Mouse (Mus musculus) CH12.LX (cell line): ENCODE data around the gene Arhgef10l. TPM values are rescaled to one million over a fixed set of nuclear protein-coding genes. Genes with fewer than 3 reads are reported as not detected.

ENCODE experiments used
- DNase-seq: peaks from one replicate; pipeline ENCODE4 v3.0.0-alpha.2; 2013; ENCODE audit errors: extremely low read depth
- H3K27ac ChIP-seq: 2 replicates; pipeline ENCODE4 v1.5.1; 2012; ENCODE audit warnings: low read depth, mild to moderate bottlenecking, control low read depth, moderate library complexity; ENCODE audit not compliant: insufficient read depth
- H3K27me3 ChIP-seq: replicated peaks from 2 replicates; pipeline ENCODE3; 2012; ENCODE audit warnings: inconsistent platforms
- H3K36me3 ChIP-seq, 2 experiments: replicated peaks in 1 of 2; 2 replicates each; pipeline versions ENCODE3 to v1.6.1; 2012; ENCODE audit warnings: inconsistent platforms in 1 of 2, low read length in 1 of 2, mild to moderate bottlenecking in 1 of 2, mixed read lengths in 1 of 2, moderate library complexity in 1 of 2; ENCODE audit not compliant: control insufficient read depth in 1 of 2, insufficient read depth in 1 of 2
- H3K4me1 ChIP-seq, 2 experiments: 2 replicates each; pipeline ENCODE4 v1.6.1; 2012; ENCODE audit warnings: inconsistent platforms in 1 of 2, moderate library complexity in 1 of 2; ENCODE audit not compliant: insufficient read depth in 2 of 2, control insufficient read depth in 1 of 2
- H3K4me2 ChIP-seq: 2 replicates; pipeline ENCODE4 v1.6.1; 2012; ENCODE audit warnings: low read depth, mild to moderate bottlenecking, control low read depth; ENCODE audit not compliant: poor library complexity, insufficient read depth, severe bottlenecking
- H3K4me3 ChIP-seq, 3 experiments: fragments of 150-350 bp in 1 of 3; sonication (generic) in 1 of 3; replicated peaks in 1 of 3; 2 replicates each; pipeline versions ENCODE3 to v1.5.1; 2011 to 2012; ENCODE audit warnings: low read depth in 2 of 3, low read length in 2 of 3, mild to moderate bottlenecking in 2 of 3, moderate library complexity in 2 of 3, control low read depth in 1 of 3, improper control_type of control experiment in 1 of 3, inconsistent platforms in 1 of 3, mixed read lengths in 1 of 3; ENCODE audit not compliant: poor library complexity in 1 of 3
- H3K79me2 ChIP-seq: replicated peaks from 2 replicates; pipeline ENCODE4 v1.6.1; 2012; ENCODE audit warnings: mild to moderate bottlenecking, moderate library complexity; ENCODE audit not compliant: control insufficient read depth, poor library complexity, insufficient read depth, severe bottlenecking; ENCODE audit errors: extremely low read depth
- H3K9ac ChIP-seq: 2 replicates; pipeline ENCODE4 v1.6.1; 2012; ENCODE audit warnings: low read depth, mild to moderate bottlenecking, control low read depth, moderate library complexity; ENCODE audit not compliant: insufficient read depth
- H3K9me3 ChIP-seq: replicated peaks from 2 replicates; pipeline ENCODE3; 2012; ENCODE audit warnings: low read length, inconsistent platforms, mixed read lengths
- BHLHE40 ChIP-seq: IDR thresholded peaks from 2 replicates; pipeline ENCODE4 v1.6.1; 2011; ENCODE audit warnings: mild to moderate bottlenecking, low read depth, low read length, improper control_type of control experiment
- CHD1 ChIP-seq: IDR thresholded peaks from 2 replicates; pipeline ENCODE4 v1.6.1; 2012; ENCODE audit warnings: low read depth, low read length, improper control_type of control experiment, inconsistent platforms
- CHD2 ChIP-seq: IDR thresholded peaks from 2 replicates; pipeline ENCODE4 v1.6.1; 2011; ENCODE audit warnings: low read length, improper control_type of control experiment
- E2F4 ChIP-seq: IDR thresholded peaks from 2 replicates; pipeline ENCODE4 v1.6.1; 2011; ENCODE audit warnings: low read depth, low read length, improper control_type of control experiment; ENCODE audit not compliant: insufficient replicate concordance
- ELF1 ChIP-seq: IDR thresholded peaks from 2 replicates; pipeline ENCODE4 v1.6.1; 2014; ENCODE audit warnings: low read depth, mild to moderate bottlenecking, inconsistent platforms, low read length, improper control_type of control experiment
- ETS1 ChIP-seq: conservative IDR thresholded peaks from 2 replicates; pipeline ENCODE4 v1.6.1; 2012; ENCODE audit warnings: low read depth, mild to moderate bottlenecking, inconsistent platforms, low read length, improper control_type of control experiment, moderate library complexity
- GABPA ChIP-seq: IDR thresholded peaks from 2 replicates; pipeline ENCODE4 v1.6.1; 2012; ENCODE audit warnings: low read depth, low read length, improper control_type of control experiment, inconsistent platforms; ENCODE audit not compliant: insufficient replicate concordance
- HCFC1 ChIP-seq: IDR thresholded peaks from 2 replicates; pipeline ENCODE4 v1.6.1; 2012; ENCODE audit warnings: low read depth, mild to moderate bottlenecking, inconsistent platforms, low read length, improper control_type of control experiment
- IRF4 ChIP-seq: IDR thresholded peaks from 2 replicates; pipeline ENCODE4 v1.6.1; 2014; ENCODE audit warnings: low read depth, mild to moderate bottlenecking, inconsistent platforms, low read length, improper control_type of control experiment
- MAFK ChIP-seq: IDR thresholded peaks from 2 replicates; pipeline ENCODE4 v1.6.1; 2011; ENCODE audit warnings: low read length, improper control_type of control experiment; ENCODE audit not compliant: insufficient replicate concordance
- MAX ChIP-seq: IDR thresholded peaks from 2 replicates; pipeline ENCODE4 v1.6.1; 2011; ENCODE audit warnings: low read length, improper control_type of control experiment
- MAZ ChIP-seq: IDR thresholded peaks from 2 replicates; pipeline ENCODE4 v1.6.1; 2012; ENCODE audit warnings: low read depth, mild to moderate bottlenecking, inconsistent platforms, low read length, improper control_type of control experiment, moderate library complexity
- MXI1 ChIP-seq: IDR thresholded peaks from 2 replicates; pipeline ENCODE4 v1.6.1; 2011; ENCODE audit warnings: mild to moderate bottlenecking, low read depth, low read length, improper control_type of control experiment
- MYC ChIP-seq: IDR thresholded peaks from 2 replicates; pipeline ENCODE4 v1.6.1; 2011; ENCODE audit warnings: low read depth, mild to moderate bottlenecking, improper control_type of control experiment, low read length
- NRF1 ChIP-seq: IDR thresholded peaks from 2 replicates; pipeline ENCODE4 v1.6.1; 2014; ENCODE audit warnings: low read depth, mild to moderate bottlenecking, inconsistent platforms, low read length, improper control_type of control experiment, moderate library complexity
- POLR2A ChIP-seq: IDR thresholded peaks from 2 replicates; pipeline ENCODE4 v1.6.1; 2011; ENCODE audit warnings: low read depth, mild to moderate bottlenecking, improper control_type of control experiment, low read length
- USF2 ChIP-seq: conservative IDR thresholded peaks from 2 replicates; pipeline ENCODE4 v1.6.1; 2011; ENCODE audit warnings: low read depth, low read length, improper control_type of control experiment
- ZKSCAN1 ChIP-seq: IDR thresholded peaks from 2 replicates; pipeline ENCODE4 v1.6.1; 2012; ENCODE audit warnings: low read depth, inconsistent platforms, low read length, improper control_type of control experiment, borderline replicate concordance
- ZNF384 ChIP-seq: IDR thresholded peaks from 2 replicates; pipeline ENCODE4 v1.6.1; 2012; ENCODE audit warnings: low read depth, low read length, improper control_type of control experiment, inconsistent platforms
- dilution Hi-C: fragments of 300-500 bp; cut with MboI; formaldehyde crosslinking; loops from 2 replicates; pipeline ENCODE4 v1.14.3; 2020; ENCODE audit warnings: low sequenced_read_pairs; ENCODE audit not compliant: extremely low pct_unique_long_range_greater_than_20kb, extremely low pct_ligation_motif_present
- in situ Hi-C: fragments of 300-500 bp; cut with MboI; formaldehyde crosslinking; loops from 3 replicates; pipeline ENCODE4 v1.14.3; 2019; ENCODE audit warnings: low sequenced_read_pairs, low pct_ligation_motif_present, low pct_unique_long_range_greater_than_20kb, mixed read lengths
- polyA plus RNA-seq: library from polyadenylated mRNA; unstranded; fragments of >175 nt; gene quantifications from 2 replicates; pipeline ENCODE4 v1.2.1, GENCODE M21; 2012; ENCODE audit warnings: low read depth; ENCODE audit not compliant: insufficient read length
- total RNA-seq, 2 experiments: library from RNA; depleted of rRNA; stranded (reverse); fragments of 300-350 nt in 1 of 2; fragments of >200 nt in 1 of 2; gene quantifications; 2 replicates each; pipeline ENCODE4 v1.2.3; 2012 to 2014

The Arhgef10l gene
- total and polyA plus RNA-seq, 3 experiments, result 4.5 to 15.8 (median 10.2) TPM

DNA sequence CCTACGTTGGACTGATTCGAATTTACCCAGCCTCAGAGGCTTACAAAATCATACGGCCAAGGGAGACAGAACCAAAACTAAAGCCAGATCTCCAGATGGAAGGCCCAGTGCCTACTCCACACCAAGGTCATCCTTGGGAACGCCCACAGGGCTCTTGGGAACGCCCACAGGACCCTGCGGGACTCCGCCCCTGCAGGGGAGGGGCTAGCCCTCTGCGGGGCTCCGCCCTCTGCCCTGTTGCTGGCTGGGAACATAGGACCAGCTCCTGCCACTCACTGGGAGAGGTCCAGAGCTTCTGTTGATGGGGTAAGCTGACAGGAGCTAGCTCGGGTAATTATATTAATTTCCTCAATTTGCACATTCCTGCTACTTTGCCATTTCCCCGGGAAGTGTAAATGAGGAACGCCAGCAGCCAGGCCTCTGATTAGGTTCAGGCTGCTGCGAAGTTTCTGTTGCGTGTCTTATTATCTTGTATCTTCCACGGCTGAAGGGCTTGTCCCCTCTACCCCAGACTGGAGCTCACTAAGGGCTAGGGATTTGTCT, 158.6 kb downstream of the Arhgef10l start:
- no peaks in the 10 kb centered on the region; a peak in 1 of 4 replicates for H3K4me1 ChIP-seq
- no peaks in the 10 kb centered on the region for H3K79me2 ChIP-seq
- no peak for TF ChIP-seq ZNF384
- no peak for TF ChIP-seq MYC
- TF ChIP-seq MAX, result no peak
- no peak for TF ChIP-seq GABPA
- TF ChIP-seq IRF4, result no peak
- no peak for TF ChIP-seq NRF1
- no peak for TF ChIP-seq MAZ
- TF ChIP-seq CHD2, result no peak
- no peak for TF ChIP-seq ETS1
- no peak for TF ChIP-seq E2F4
- TF ChIP-seq POLR2A, result no peak
- TF ChIP-seq CHD1, result no peak
- no peak for TF ChIP-seq ELF1
- TF ChIP-seq ZKSCAN1, result no peak
- TF ChIP-seq USF2, result no peak
- no peak for TF ChIP-seq MAFK
- TF ChIP-seq MXI1, result no peak
- H3K27ac ChIP-seq, result no peak overlapping the region
- peaks cover 3% of the 10 kb centered on the region for H3K9me3 ChIP-seq
- no peaks in the 10 kb centered on the region for H3K36me3 ChIP-seq
- no peak for DNase-seq
- peaks cover 31% of the 10 kb centered on the region for H3K27me3 ChIP-seq
- dilution Hi-C loops (no loop called here), in situ Hi-C loops (no loop called here)
- no peak overlapping the region for H3K4me3 ChIP-seq
- H3K9ac ChIP-seq, result no peak overlapping the region
- no peak overlapping the region for H3K4me2 ChIP-seq

DNA sequence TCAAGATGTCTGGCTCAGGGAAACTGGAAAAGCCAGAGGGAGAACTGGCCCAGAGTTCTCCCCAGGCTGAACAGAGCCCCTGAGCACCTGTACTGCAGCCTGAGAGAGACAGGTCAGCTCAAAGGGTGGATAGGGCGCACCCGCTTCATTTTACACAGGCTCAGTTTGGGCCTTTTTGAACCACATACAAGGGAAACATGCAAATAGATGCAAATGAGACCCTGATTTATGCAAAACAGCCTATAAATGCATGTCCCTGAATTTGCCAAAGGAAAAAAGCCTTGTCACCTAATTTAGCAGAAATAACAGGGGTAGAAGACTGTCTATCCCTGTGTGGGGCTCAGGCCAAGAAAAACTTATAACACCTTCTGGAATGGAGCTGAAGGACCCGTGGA, 160.2 kb downstream of the Arhgef10l start:
- H3K79me2 ChIP-seq, result no peaks in the 10 kb centered on the region
- in situ Hi-C loops, result no loop called here
- peak; percentile 5 for DNase-seq
- TF ChIP-seq MAZ (no peak), MAFK (no peak), ELF1 (no peak), HCFC1 (no peak), BHLHE40 (no peak)
- TF ChIP-seq, all 38 proteins: peak for 0
- peaks cover 46% of the 10 kb centered on the region for H3K27me3 ChIP-seq
- H3K4me2 ChIP-seq, result no peak overlapping the region
- H3K9ac ChIP-seq, result no peak overlapping the region
- dilution Hi-C loops, result no loop called here
- H3K9me3 ChIP-seq, result peaks cover 3% of the 10 kb centered on the region
- H3K4me1 ChIP-seq, result no peaks in the 10 kb centered on the region; a peak in 1 of 4 replicates
- H3K27ac ChIP-seq, result no peak overlapping the region
- no peaks in the 10 kb centered on the region for H3K36me3 ChIP-seq
- no peak overlapping the region for H3K4me3 ChIP-seq
